Mouse (Mus musculus) right cerebral cortex, postnatal 10 days (tissue): Measurements from ENCODE around the gene Pdcd7.

Experiments
- DNase-seq, 2 experiments: peaks; one replicate each; pipeline ENCODE4 v3.0.0; 2021; ENCODE audit warnings: low spot score in 2 of 2

The Pdcd7 gene

GRCm38 (mm10) chr9:65345854-65346475 is at the start of gene Pdcd7:
Gene Pdcd7, plus strand, starts transcription at chr9:65346104.
- DNase-seq = peak; percentile 97 to 98

- no peak for DNase-seq
These were observed 48.8 kb upstream of the Pdcd7 start for GRCm38 (mm10) chr9:65297056-65297455.

DNA sequence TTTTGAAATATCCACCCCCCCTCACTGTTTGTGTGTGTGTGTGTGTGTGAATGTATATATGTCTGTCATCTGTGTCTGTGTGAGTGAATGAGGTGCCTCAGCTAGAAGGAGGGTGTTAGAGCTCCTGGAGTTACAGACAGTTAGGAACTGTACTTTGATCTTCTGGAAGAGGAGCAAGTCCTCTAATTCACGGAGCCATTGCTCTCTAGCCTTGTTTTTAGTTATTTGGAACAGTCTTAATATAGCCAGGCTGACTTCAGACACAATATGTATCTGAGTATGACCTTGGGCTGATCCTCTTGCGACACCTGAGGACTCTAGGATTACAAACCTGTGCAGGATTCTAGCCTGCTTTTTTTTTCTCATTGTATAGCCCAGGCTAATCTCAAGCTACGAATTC is 47.1 kb upstream of the Pdcd7 start:
- DNase-seq = no peak

- no peak for DNase-seq
These were observed 46.3 kb upstream of the Pdcd7 start for GRCm38 (mm10) chr9:65299650-65300049.

DNA sequence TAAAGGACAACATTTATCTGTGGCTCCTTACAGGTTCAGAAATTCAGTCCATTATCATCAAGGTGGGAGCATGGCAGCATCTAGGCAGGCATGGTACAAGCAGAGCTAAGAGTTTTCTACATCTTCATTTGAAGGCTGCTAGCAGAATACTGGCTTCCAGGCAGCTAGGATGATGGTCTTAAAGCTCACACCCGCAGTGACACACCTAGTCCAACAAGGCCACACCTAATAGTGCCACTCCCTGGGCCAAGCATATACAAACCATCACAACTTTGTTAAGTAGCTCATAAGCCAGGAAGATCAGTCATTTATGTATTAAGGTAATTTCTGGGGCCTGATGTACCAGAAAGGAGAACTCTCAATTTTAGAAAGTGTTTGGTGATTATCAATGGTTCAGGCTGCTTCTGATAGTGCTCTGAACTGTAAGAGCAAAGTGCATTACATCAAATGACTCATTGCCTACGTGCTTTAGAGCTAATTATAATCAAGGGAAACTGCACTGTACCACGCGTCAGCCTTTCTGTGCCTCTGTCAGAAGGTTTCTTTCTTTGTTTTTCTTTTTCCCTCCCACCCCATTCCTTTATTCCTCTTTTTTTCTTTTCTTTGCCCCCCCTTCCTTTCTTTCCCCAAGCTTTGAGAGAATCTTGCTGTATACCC is 43.4 kb upstream of the Pdcd7 start:
- DNase-seq = no peak

DNA sequence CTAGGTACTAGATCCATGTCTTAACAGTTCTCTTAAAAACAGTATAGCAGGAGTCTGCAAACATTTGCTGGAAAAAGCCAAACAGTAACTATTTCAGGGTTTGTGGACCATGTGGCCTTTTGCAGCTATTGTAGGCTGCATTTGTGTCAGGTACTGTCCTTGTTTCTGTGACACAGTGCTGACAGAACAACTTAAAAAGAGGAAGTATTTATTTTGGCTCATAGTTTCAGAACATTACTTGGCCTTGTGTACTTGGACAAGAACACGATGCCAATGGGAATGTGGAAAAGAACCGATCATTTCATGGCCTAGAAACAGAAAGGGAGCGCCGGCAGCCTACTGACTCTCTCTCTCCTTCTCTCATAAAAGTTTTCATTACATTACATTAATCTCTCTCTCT is 42.3 kb upstream of the Pdcd7 start:
- no peak for DNase-seq

- no peak for DNase-seq
These were observed 41.6 kb upstream of the Pdcd7 start for GRCm38 (mm10) chr9:65304300-65304699.

DNA sequence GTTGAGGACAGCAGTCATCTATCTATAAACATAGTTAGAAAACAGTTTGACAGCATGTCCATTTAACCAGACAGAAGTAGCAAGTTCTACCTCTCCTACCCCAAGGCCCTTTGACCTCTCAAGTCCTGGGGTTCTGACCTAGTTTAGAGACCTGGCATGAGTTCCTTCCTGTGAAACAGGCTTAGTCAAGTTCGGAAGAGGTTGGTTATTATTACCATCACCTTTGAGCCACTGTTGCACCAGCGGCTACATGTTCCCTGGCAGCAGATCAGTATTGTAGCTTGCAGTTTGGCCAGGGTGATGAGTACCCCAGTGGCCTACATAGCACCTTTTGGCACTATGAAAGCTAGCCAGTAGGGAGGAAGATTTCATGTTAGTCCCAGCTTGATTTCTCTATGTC is 39.2 kb upstream of the Pdcd7 start:
- DNase-seq = no peak

GRCm38 (mm10) chr9:65308011-65308410 is 37.9 kb upstream of the Pdcd7 start:
- DNase-seq = no peak

- no peak for DNase-seq
These were observed 33.1 kb upstream of the Pdcd7 start for GRCm38 (mm10) chr9:65312669-65313357.

- DNase-seq = no peak
These were observed 32.1 kb upstream of the Pdcd7 start for GRCm38 (mm10) chr9:65313846-65314245.

DNA sequence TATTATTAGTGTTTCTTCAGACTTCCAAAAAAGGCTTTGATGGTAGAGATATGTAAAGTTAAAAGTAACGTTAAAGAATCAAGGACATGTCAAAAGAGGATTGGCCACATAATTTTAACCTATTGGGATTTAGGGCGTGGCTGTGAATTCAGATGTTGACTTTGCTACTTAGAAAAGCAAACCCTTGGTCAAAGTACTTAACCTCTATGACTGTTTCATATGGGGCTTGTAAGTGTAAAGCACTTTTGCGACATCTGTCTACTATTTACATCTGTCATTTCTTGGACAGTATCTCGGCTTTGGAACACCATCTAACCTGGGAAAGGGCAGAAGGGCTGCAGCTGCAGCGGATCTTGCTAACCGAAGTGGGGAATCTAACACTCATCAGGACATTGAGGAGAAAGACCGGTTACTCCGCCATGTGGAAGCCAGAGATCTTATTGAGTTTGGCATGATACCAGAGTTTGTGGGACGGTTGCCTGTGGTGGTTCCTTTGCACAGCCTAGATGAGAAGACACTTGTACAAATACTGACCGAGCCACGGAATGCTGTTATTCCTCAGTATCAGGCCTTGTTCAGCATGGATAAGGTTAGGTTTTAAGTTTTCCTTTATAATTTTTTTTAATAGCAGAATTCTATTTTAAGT is 23.5 kb upstream of the Pdcd7 start:
- DNase-seq = no peak

GRCm38 (mm10) chr9:65325971-65326370 is 19.9 kb upstream of the Pdcd7 start:
- DNase-seq = no peak

DNA sequence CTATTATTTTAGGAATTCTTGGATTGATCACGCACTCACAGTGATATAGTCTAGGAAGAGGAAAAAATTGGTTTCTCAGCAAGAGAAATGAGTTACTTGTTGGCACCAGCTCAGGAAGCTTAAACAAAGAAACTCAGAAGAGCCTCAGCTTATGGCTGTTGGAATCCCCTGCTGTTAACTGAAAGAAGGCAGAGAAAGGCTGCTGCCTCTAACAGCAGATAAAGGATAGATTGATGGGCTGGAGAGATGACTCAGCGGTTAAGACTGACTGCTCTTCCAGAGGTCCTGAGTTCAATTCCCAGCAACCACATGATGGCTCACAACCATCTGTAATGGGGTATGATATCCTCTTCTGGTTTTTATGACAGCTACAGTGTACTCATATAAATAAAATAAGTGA is 18.5 kb upstream of the Pdcd7 start:
- DNase-seq = no peak

GRCm38 (mm10) chr9:65333958-65334357 is 11.9 kb upstream of the Pdcd7 start:
- no peak for DNase-seq

- DNase-seq = no peak
These were observed 6.8 kb upstream of the Pdcd7 start for GRCm38 (mm10) chr9:65339146-65339545.

GRCm38 (mm10) chr9:65340414-65340813 is 5.5 kb upstream of the Pdcd7 start:
- DNase-seq = no peak

DNA sequence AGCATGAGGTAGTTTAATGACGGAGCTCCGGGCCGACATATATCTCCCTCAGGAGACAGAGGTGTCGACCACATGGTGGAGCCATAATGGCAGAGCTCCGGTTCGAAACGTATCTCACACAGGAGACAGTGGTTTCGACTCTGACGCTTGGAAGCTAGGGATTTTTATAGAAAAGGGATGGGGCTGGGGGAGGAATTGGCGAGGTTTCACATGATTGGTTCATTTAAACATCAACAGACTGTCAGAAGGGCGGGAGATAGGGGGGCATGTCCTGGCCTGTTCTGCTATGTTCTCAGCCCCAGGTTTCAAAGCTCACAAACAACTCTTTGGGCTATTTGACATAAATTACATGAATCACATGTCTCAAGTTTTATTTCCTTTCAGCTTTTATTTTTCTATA is 465 bp upstream of the Pdcd7 start:
- peak; percentile 26 to 48 for DNase-seq

DNA sequence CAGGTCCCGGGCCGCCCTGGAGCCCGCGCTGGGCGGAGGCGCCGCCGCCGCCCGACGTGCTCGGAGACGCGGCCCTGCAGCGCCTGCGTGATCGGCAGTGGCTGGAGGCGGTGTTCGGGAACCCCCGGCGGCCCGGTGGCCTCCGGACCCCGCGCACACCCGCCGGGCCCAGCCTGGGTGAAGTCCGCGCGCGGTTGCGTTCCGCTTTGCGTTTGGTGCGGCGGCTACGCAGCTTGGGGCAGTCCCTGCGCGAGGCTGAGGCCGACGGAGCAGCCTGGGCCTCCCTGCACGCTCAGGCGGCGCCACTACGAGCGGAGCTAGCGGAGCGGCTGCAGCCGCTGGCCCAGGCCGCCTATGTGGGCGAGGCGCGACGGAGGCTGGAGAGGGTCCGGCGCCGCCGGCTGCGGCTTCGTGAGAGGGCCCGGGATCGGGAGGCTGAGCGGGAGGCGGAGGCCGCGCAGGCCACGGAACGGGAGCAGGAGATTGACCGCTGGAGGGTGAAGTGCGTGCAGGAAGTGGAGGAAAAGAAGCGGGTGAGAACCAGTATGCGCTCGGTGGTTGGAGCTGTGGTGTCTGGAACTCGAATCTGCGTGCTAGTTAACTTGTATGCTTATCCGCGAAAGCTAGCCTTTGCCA is 690 bp downstream of the Pdcd7 start:
- peak; percentile 39 to 42 for DNase-seq

- no peak for DNase-seq
These were observed 1.4 kb downstream of the Pdcd7 start for GRCm38 (mm10) chr9:65347112-65347850.

GRCm38 (mm10) chr9:65353251-65353650 is 7.3 kb downstream of the Pdcd7 start:
- no peak for DNase-seq
